Mouse (Mus musculus) neural tube, embryonic 10.5 days (tissue): ENCODE results near the gene Mst1.

Experiments
- DNase-seq: peaks from one replicate; pipeline ENCODE4 v3.0.0-alpha.2; 2017; ENCODE audit warnings: low spot score; ENCODE audit errors: extremely low spot score

Mst1 gene

GRCm38 (mm10) chr9:108080168-108080567 is at the start of gene Mst1:
Gene Mst1 (plus strand): TSS chr9:108080436.
- DNase-seq: no peak

- no peak for DNase-seq
Observed at GRCm38 (mm10) chr9:108032126-108032525, 48.1 kb upstream of the Mst1 start.

GRCm38 (mm10) chr9:108035331-108036156 is 44.7 kb upstream of the Mst1 start:
- DNase-seq: no peak

GRCm38 (mm10) chr9:108044751-108045492 is 35.3 kb upstream of the Mst1 start:
- DNase-seq: no peak

GRCm38 (mm10) chr9:108046582-108046981 is 33.7 kb upstream of the Mst1 start:
- DNase-seq: no peak

- DNase-seq: no peak
Observed at GRCm38 (mm10) chr9:108047601-108048565, 32.4 kb upstream of the Mst1 start.

- DNase-seq: no peak
Observed at GRCm38 (mm10) chr9:108048566-108048955, 31.7 kb upstream of the Mst1 start.

- peak; percentile 91 for DNase-seq
Observed at GRCm38 (mm10) chr9:108049016-108049455, 31.2 kb upstream of the Mst1 start, which contains the start of gene Gmppb. Gene Gmppb (plus strand): TSS chr9:108049242.

GRCm38 (mm10) chr9:108049561-108050251 is 30.5 kb upstream of the Mst1 start:
- no peak for DNase-seq

GRCm38 (mm10) chr9:108051184-108051930 is 28.9 kb upstream of the Mst1 start:
- DNase-seq: no peak

GRCm38 (mm10) chr9:108051931-108052220 is 28.4 kb upstream of the Mst1 start:
- no peak for DNase-seq

- no peak for DNase-seq
Observed at GRCm38 (mm10) chr9:108052411-108052810, 27.8 kb upstream of the Mst1 start.

- peak; percentile 93 for DNase-seq
Observed at GRCm38 (mm10) chr9:108052885-108053664, 27.2 kb upstream of the Mst1 start, which contains the start of gene Amigo3. Gene Amigo3 (plus strand): TSS chr9:108053159.

- DNase-seq: no peak
Observed at GRCm38 (mm10) chr9:108053665-108054225, 26.5 kb upstream of the Mst1 start.

GRCm38 (mm10) chr9:108054331-108055040 is 25.8 kb upstream of the Mst1 start:
- DNase-seq: no peak

- DNase-seq: no peak
Observed at GRCm38 (mm10) chr9:108055061-108055460, 25.2 kb upstream of the Mst1 start.

GRCm38 (mm10) chr9:108055661-108056237 is 24.5 kb upstream of the Mst1 start:
- no peak for DNase-seq
